Mouse (Mus musculus) skeletal muscle tissue, adult 2 months (tissue): ENCODE data around the gene Skp2.

ENCODE experiments used
- DNase-seq: peaks from one replicate; pipeline ENCODE4 v3.0.0-alpha.2; 2012; ENCODE audit warnings: low read depth, low spot score

The Skp2 gene

DNA sequence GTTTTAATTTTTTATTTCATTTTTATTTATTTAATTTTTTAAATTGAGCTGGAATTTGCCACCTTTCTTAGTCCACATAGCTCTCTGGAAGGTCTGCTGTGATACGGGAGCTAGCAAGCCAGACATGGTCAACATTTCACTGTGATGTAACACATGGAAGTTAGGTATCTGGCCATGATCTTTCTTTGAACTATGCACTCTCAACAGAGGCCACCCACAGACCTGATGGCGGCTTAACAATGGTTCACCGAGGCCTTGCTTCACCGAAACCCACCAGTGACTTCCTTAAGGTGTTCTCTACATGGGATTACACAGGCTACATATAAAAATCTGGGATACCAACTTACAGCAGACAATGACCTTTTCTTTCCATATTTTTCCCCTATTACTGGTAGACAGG lies 41.1 kb downstream of the Skp2 start:
- DNase-seq: no peak

DNA sequence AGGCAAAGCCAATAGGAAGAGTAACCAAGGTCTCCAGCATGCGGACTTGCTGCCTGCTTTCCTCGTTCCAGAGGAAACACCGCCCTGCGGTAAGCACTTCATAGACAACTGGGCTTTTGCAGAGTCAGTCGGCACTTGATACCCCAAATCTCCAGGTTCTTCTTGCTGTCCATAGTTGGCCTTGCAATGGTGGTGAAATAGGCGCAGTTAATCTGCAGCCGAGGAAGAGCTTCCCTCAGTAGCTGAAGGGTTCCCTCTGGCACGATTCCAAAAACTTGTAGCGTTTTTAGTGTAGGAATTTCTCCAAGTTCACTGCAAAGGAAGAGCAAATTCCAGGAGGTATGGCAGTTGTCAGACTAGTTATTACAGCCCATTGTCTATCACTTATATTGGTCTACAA lies 41.7 kb downstream of the Skp2 start:
- no peak for DNase-seq

DNA sequence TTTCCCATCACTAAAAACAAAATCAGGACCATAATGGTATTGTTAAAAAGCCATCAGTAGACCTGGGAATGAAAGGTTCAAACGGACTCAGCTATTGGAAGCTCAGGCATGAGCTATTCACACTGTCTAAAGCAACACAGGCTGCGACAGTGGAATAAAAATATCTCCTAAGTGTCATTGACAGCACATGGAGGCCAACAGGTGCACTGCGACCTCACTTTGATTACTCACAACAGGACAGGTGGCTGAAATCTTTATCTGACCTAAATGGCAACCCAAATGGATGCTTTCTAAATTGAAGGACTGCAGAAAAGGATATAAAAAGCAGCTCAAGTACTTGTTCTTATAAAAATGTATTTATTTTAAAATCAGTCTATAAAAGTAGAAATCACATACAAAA lies 43.6 kb downstream of the Skp2 start:
- DNase-seq: no peak

DNA sequence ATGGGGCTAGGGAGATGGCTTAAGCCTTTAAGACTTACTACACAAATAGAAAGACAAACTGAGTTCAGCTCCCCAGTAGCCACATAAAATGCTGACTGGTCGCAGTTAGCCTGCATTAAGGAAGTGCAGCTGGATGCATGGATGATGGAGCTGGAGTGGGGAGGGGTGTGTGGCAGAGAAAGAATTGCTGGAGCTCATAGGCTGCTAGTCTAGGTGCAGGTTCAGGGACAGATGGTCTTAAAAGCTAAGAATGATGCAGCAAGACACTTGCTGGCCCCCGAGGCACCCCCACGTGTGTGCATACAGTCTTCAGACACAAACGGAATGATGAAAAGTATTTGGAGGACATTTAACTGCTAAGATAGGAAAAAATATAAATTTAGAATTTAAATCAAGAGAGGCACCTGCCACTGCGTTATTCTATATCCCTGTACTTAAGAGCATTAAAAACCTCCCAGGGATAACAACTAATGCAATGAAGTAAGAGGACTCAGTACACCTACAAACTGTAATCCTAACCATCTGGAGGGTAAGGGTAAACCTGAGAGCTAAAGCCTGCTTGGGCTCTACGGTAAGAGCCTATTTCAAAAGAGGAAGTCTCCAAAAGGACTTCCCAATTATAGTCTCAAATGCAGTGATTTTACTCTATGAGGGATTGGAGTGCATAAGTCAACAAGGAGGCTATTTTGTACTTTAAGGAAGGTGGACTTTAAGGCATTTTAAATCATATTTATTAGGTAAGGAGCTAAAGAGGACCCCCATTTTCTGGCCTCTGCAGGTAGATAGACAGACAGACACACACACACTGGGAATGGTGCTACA lies 44.5 kb downstream of the Skp2 start:
- no peak for DNase-seq

DNA sequence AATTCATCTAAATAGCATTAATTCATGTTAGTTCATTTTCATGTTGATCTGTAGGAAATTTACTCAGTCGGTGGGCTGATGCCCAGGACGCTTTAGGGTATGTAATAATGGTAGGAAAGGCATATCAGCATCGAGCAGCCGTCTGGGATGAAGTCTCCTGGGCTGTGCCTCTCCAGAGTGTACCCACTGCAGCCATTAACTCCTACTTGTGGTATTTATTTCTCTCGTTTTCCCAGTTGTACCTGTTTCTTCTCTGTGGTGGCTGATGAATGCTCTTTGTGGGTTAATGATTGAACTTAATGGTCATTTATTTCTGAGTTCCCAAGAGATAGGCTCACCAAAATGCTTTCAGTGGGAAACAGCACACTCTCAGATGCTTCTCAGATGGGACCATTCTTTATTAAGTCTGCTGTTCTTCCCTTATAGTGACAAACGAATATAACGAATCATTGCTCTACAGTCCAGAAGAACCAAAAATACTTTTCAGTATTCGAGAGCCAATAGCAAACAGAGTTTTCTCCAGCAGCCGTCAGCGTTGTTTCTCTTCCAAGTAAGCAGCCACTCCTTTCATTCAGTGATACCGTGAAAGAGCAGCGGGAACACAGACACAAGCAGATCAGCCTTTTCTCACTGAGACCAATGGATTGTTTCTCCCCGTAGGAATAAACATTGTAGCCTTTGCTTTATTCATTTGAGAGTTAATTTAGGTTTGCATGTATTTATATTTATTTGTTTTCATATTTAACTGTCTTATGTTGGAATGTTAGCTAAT lies 48.7 kb downstream of the Skp2 start:
- no peak for DNase-seq

DNA sequence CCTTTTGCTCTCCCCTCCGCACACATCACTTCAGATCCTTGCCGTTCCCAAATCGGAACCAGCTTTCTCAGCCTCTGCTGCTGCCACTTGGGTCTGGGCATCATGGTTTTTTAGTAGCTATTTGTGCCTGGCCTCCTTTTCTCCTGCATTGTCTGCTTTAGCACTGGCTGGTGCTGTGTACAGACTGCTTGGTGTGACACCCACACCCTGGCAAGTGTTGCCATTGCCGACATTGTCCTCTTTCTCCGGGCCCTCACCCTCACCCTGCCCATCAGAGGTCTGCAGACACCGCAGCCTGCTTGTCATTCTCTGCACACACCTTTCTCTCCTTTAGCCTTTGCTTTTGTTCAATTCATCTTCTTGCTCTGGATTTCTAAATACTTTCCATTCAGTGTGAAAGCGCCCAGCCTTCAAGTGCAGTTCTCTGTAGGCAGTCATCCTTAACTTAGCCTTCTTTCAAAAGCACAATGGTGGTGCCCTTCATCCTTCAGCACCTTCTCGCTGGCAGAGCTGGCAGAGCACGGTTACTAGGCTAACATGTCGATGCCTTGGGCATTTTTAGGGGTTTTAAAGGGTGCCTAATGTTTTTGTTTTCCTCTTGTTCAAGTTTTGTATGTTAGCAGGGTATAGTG lies 54.7 kb downstream of the Skp2 start:
- DNase-seq: no peak

DNA sequence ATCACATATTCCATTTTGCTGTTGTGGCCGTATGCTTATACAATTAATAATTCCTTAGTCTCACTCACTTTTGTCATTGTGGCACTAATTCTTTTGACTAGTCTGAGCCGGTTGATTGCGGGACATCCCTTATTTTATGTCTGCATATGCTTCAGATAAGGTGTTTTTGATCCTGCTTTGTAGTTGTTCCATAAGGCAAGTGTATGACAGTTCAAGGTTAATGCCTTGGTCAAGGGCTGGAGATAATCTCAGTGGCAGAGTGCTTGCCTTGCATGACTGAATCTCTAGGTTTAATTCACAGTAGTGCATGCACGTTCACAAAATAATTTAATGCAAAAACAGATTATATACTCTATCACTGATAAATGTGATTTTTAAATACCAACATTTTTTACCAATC lies 58.4 kb downstream of the Skp2 start:
- DNase-seq: no peak

DNA sequence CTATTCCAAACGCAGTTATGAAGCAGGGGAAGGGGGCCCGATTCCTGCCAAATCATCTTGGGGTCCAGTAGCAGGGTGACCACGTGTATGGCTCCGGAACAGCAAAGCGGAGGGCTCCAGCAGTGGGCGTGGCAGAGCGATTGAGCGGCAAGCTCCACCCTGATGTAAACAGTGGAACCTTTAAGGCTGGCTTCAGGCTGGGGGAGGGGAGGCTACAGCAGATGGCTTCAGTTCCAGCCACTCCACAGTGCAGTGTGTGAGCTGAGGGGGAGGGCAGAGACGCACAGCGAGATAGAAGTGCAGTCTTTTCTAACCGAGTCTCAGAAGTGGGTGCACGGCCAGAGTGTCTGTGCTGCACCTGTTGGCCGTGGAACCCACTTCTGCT lies 60.9 kb downstream of the Skp2 start:
- no peak for DNase-seq

DNA sequence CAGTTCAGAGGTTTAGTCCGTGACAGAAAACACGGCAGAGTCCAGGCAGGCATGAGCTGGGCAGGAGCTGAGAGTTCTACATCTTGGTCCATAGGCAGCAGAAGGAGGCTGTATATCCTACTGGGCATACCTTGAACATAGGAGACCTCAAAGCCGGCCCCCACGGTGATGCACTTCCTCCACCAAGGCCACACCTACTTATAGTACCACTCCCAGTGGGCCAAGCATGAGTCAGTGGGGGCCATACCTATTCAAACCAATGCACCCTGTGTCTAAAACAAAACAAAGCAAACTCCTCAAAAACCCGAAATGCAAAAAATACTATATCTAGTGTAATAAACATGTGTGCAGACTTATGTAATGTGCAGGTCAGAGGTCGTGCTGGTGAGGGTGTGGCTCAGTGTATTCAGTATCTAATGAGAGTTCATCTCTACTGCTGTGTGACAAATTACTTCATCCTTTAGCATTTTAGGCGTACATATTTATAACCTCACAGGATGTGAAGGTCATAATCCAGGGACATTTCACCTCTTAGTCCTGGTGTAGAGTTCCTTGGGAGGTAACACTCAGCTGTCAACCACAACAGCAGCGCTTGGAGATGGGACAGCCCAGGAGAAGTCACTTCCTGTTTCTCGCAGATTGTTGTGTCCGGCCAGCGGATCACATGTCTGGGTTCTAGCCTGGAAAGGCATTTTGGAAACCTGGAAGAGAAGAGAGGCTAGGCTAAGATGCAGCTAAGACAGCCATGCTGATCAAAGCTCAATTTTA lies 61.4 kb downstream of the Skp2 start:
- DNase-seq: no peak

DNA sequence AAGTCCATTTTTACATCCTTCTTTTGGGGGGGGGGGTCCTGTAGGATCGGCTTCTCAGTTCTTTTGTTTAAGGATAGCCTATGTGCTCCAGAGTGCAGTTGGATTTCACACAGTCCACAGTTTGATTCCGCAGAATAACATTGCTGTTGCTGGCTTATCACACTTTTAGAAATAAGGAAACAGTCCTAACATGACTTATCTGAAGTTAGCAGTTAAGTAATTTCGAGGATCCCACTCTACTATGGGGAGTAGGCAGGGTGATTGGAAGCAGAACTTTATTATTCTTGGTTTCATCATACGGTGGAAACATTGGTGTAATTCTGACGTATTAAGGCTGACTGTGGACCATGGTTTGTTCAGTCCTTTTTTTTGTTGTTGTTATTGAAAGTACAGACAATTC lies 64.6 kb downstream of the Skp2 start:
- no peak for DNase-seq

DNA sequence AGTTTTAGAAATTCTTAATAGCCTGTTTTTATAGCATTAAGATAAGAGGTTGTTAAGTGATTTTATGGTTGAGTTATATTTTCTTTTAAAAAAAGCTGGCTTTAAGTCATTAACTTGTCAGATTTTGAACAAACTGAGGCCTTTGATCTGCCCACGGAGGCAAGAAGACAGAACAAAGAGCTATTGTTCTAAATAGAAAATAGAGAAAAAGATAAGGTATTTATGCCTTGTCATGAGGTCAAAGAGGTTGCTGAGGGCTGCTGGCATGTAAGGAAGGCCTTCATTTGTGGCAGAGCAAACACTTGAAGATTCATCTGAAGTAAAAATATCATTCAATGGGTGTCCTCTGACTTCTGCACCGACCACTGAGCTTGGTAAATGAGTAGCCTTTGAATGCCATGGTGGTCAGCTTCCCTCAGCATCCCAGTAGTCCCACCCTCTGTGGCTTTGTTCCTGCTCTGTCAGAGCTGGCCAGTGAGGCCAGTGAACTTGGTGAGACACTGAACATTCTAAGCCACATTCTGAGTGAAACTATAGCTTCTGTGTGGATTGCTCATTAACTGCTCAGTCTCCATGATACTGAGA lies 66.0 kb downstream of the Skp2 start:
- no peak for DNase-seq

DNA sequence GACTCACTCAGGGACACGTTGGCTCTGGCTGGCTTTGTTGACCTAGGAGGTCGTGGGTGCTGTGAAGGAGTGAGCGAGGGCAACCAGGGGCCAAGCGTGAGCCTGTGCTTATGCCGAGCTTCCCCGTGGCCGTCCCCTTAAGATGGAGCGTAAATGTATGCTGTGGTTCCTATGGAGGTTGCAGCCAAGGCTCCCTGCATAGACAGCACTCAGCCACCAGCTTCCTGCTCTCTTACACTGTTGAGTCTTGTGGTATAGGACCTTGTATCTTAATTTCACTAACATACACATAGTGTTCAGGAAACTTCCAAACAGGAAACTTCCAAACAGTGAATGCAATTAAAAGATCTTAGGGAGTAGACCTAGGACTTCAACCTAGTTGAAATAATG lies 66.5 kb downstream of the Skp2 start:
- DNase-seq: no peak

DNA sequence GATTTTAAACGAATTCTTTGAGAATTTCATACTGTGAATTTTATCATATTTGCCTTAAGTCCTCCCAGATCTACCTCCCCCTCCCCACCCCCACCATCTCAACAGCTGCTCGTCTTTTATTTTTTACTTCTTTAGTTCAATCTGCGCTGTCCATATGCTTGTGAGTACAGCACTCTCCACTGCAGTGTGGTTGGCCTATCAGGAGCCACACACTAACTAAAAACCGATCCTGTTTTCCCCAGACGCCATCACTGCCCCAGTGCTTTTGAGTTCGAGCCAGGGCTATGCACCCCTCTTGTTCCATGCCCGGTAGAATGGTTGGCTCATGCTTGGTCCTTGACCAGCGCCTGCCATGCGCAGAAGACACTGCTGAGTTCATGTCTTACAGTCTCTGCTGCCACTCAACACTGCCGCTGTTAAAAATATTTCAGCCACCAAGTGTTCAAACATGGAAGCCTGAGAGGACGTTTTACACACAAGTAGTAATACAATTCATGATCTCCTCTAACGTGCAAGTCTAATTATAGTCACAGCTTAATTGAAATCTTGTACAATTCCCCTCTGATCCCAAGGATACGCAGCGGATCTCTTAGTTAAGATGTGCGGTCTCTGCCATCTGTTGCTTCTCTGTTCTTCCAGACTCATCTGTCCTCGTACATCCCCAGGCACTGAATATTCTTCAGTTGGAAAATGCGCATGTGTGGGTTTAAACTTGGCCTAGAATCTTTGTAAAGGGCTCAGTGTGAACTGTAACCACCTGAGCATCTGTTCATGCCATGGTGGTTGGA lies 67.1 kb downstream of the Skp2 start:
- DNase-seq: no peak

DNA sequence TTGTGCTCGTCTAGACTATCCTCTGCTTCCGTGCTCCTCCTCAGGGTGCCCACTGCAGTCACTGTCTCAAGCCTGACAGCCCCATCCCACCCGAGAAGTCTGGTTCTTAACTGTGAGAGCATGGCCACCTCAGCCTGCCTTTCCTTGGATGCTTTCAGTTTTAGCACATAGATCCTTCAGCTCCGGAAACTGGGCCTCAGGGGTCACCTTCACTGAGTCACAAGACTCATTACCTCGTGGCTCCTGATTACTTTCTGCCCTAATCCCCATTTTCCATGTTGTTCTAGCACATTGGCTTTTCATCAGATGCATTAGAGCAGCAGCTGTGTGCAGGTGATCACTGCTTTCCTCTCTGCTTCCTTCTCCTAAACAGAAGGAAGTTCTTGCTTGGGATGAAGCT lies 67.8 kb downstream of the Skp2 start:
- DNase-seq: no peak

DNA sequence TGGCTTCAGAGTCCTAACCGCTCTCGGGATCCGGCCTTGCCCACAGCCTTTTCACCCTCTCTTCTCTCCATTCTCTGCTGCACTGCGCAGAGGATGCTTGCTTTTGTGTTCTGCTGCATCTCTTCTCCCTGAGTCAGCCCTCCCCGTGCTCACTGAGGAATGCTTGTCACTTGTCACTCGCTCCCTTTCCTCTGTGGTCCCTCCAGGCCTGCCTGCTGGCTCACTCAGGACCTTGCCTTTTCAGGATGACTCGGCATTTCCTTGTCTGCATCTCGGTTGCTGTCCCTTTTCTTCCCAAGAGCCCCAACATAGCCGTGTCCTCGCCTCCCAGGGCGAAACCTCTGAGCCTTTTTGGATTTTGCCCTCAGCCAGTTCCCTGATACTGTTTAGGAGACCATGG lies 68.4 kb downstream of the Skp2 start:
- no peak for DNase-seq

DNA sequence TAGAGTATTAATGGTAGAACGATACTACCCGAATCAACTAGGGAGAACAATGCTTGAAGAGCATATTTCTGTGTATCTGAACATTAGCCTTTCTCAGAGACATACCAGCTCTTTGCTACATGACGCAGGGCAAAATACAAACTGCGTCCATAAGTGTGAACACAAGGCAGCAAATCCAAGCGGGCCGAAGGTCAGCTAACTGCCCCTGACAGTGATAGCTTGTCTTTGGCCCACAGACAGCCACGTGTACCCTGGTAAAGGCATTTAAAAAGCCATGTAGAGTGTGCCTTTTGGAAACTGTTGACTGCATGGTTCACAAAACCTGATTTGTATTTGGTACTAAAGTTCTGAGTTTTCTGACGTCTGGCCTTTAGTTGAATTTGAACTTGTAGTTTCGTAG lies 72.5 kb downstream of the Skp2 start:
- DNase-seq: no peak

DNA sequence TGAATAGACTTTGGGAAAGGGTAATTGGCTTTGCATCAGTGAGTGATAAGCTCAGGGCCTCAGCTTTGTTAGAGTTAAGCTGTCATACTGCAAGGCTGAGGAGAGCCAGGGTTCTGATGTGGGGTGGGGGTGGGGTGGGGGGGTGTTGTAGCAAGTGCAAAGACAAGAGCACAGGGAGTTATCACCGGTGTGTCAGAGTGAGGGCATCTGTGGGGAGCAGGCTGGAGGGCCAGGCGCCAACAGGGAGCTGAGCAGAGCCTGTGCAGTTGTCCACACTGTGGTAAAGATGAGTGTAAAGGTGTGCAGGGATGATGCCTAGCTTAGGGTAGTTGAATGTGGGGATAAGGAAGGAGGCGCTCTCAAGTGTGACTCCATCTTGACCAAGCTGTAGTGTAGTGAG lies 73.9 kb downstream of the Skp2 start:
- no peak for DNase-seq

DNA sequence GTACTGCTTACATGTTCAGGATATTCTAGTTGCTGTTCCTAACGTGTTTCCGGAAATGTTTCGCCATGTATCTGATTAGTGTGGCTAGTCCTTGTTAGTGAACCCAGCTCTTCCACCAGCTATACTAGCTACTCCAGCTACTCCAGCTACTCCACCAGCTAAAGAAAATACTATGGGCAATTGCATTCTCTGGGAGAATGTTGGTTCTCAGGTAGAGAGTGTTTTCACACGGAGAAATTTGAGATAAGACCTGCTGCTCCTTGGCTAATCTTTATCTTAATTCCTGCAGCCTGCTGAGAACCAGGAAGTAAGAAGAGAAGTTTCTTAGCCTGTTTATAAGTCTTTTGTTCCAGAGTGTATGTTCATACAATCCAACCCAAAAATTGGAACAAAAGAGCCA lies 75.0 kb downstream of the Skp2 start:
- no peak for DNase-seq

DNA sequence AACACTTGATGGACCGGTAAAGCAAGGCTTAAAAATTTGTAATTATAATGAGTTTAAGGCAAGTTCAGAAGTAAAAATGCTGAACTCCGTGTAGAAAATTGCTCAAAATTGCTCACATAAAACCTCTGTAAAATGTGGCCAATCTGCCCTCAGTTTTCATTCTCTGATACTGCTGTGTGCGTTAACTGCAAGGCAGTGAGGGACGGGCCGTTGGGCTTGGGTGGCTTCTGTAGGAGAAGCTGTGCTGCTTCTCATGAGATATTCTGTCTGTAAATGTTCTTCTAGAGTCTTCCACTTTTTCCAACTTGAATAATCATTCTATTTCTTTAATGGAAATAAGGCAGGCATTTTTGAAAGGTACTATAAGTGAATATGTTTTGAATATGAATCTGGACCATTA lies 75.6 kb downstream of the Skp2 start:
- DNase-seq: no peak

DNA sequence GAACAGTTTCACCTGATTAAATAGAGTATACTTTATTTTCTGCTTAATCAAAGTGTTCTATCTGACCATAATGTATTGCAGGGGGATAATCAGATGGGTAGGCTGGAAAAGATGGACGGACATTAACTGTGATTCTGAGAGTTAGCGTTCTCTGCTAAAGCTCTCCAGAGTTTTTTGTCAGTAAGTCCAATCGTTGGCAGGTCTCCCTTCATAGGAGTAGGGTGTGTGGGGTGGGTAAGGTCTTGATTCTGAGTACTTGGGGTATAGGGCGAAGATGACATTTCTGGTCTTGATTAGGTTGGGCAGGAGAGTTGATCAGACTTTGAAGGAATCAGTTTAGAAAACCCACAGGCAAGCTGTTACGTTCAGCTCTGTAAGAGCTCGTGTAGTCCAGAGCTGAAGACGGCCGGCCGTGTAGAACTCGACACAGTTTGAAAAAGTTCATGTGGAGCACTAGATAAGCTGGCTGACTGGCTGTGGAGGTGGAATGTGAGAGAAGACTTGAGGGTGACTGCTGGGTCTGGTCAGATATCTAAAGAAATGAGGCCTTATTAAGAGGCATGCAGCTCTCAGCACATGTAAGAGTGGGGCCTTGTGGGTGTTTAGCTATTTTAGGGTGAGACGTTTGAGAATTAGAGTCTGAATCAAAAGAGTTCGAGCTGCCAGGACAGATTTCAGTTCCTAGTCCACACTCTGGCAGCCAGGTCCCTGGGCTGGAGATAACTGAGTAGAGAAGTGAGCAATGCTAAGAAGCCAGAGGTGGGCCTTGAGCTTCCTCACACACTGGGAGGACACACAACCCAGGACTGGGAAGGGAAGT lies 76.5 kb downstream of the Skp2 start:
- no peak for DNase-seq
